Mouse (Mus musculus): ENCODE results near the gene Yipf4. TPM values are rescaled to one million over a fixed set of nuclear protein-coding genes. Genes with fewer than 3 reads are reported as not detected.

Gene Yipf4
- total RNA-seq (2021): 10 to 100 TPM; 65.9 to 71.1 TPM
- 14.6 and 30.2 TPM in 2 replicates for polyA plus RNA-seq (2012; rRNA removed)
- long read RNA-seq, transcript Yipf4-201 (6 exons, 2,133 nt): major isoform, 58 of 60 reads
- long read RNA-seq, partial matches to known transcripts: 1 of 60 reads
- long read RNA-seq, other reads (novel, unspliced or antisense): 1 of 60 reads

DNA sequence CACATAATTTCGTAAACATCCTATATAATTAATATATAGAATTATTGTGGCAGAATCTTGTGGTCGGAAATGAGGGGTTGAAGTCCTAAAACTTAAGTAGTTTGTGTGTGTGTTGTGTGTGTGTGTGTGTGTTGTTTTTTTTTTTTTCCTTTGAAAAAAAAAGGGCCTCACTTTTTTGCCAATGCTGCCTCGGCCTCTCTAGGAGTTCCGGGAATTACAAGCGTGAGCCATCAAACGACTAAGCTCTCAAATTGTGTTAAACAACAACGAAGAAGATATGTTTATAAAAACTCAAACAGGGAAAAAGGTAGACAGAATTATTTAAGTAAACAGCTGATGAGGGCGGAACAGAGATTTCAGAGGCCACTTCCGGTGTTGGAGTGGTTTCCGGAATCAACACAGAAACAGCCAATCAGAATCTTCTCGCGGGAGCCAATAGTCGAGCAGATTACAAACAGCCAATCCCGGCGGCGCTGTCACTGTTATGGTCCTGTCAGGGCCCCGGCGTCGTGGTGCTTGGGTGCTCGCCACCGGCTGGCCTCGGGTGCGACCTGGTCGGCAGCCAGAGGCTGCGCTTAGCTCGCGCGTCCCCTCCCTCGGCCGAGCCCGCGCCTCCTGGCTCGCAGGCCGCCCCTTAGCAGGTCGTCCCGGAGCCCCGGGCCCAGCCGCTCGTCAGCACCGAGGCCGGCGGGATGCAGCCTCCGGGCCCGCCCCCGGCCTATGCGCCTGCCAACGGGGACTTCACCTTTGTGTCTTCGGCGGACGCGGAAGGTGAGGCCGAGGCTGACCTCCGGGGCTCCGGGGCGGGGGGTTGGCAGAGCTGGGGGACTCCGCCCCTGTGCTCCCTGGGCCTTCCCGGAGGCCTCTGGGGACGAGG lies at the start of gene Yipf4:
Yipf4 (plus strand) TSS at position 470 of the 877 bp plus-strand sequence.
- H3K9ac ChIP-seq (ENCODE audit: low read depth, low read length): peak within 1 kb of the TSS; percentile 93
- intact Hi-C loops (cut with DNase I): loop anchor here (1.0 kb wide), 1 partner anchor 38 kb away; no protein-coding TSS in a partner anchor
- no peaks in the 10 kb centered on the region for H3K27me3 ChIP-seq (ENCODE audit: control insufficient read depth, insufficient read depth, low read length)
- TF ChIP-seq EP300 (IDR thresholded peaks at IDR 0.05; ENCODE audit: insufficient read depth, low read depth, low read length) (0 out of 2 replicates have a peak, but pooled peaks have one; percentile 38), CTCF (IDR thresholded peaks at IDR 0.05) (no peak), POLR2A (IDR thresholded peaks at IDR 0.05; ENCODE audit: insufficient read depth, low read depth, low read length) (peak; percentile 79)
- DNase-seq: peak; percentile 98 to 99
- H3K4me1 ChIP-seq (ENCODE audit: control insufficient read depth, insufficient read depth, low read length): no peaks in the 10 kb centered on the region
- 4% methylated on average over 58 of the region's 58 CpGs for WGBS
- peaks cover 11% of the 10 kb centered on the region for H3K36me3 ChIP-seq (ENCODE audit: control insufficient read depth, insufficient read depth, low read length)
- peak within 1 kb of the TSS; percentile 90 for H3K27ac ChIP-seq
- peak within 1 kb of the TSS; percentile 70 for H3K4me3 ChIP-seq
- H3K79me2 ChIP-seq (replicated peaks; ENCODE audit: control insufficient read depth, insufficient read depth, low read length): no peaks in the 10 kb centered on the region

DNA sequence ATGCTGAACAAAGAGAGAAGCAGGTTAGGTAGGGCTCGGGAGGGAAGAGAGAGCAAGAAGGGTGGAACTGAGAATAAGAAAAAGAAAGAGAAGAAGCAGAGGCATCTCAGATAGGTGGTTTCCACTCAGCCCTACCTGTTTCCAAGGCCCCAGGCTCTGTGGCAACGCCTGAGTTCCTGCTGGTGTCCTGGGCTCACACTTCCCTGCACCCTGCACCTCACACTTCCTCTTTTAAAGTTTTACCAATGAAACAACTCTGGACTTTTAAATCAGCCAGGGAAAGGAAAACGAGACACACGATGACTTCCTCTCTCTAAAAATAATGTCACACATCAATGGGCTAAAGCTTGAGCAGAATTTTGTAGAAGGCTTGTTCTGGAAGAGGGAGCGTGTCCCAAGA lies 48.8 kb upstream of the Yipf4 start:
- H3K27me3 ChIP-seq (ENCODE audit: control insufficient read depth, insufficient read depth, low read length): no peaks in the 10 kb centered on the region
- no peaks in the 10 kb centered on the region for H3K79me2 ChIP-seq (replicated peaks; ENCODE audit: control insufficient read depth, insufficient read depth, low read length)
- 52% methylated on average over 5 of the region's 5 CpGs for WGBS
- no peak overlapping the region for H3K27ac ChIP-seq
- TF ChIP-seq POLR2A (IDR thresholded peaks at IDR 0.05; ENCODE audit: insufficient read depth, low read depth, low read length): no peak
- TF ChIP-seq CTCF (IDR thresholded peaks at IDR 0.05): no peak
- no peak for TF ChIP-seq EP300 (IDR thresholded peaks at IDR 0.05; ENCODE audit: insufficient read depth, low read depth, low read length)
- no peaks in the 10 kb centered on the region for H3K4me1 ChIP-seq (ENCODE audit: control insufficient read depth, insufficient read depth, low read length)
- no peak overlapping the region for H3K9ac ChIP-seq (ENCODE audit: low read depth, low read length)
- intact Hi-C loops (cut with DNase I): no loop called here
- H3K36me3 ChIP-seq (ENCODE audit: control insufficient read depth, insufficient read depth, low read length): no peaks in the 10 kb centered on the region
- DNase-seq: no peak
- H3K4me3 ChIP-seq: no peak overlapping the region

DNA sequence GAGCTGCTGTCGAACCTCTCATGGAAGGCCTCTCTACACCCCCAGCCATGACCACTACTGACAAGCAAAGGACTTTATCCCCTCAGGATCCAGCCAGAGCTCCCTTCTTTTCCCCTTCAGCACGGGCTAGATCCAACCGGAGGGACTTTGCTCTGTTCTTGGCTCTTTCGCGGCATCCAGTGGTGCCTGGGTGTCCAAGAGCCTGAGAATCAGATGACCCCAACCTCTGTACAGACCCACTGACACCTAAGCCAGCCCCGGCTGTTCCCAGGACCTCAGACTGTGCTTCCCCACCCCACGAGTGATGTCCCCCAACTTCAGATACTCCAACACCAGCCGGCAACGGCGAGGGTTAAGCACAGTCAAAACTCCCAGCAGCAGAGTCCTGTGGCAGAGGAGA lies 39.5 kb upstream of the Yipf4 start:
- intact Hi-C loops (cut with DNase I): no loop called here
- no peak for DNase-seq
- Histone ChIP-seq H3K79me2 (replicated peaks; ENCODE audit: control insufficient read depth, insufficient read depth, low read length) (no peaks in the 10 kb centered on the region), H3K4me1 (ENCODE audit: control insufficient read depth, insufficient read depth, low read length) (no peaks in the 10 kb centered on the region), H3K9ac (ENCODE audit: low read depth, low read length) (no peak overlapping the region), H3K27me3 (ENCODE audit: control insufficient read depth, insufficient read depth, low read length) (no peaks in the 10 kb centered on the region), H3K4me3 (no peak overlapping the region), H3K36me3 (ENCODE audit: control insufficient read depth, insufficient read depth, low read length) (no peaks in the 10 kb centered on the region), H3K27ac (no peak overlapping the region)
- TF ChIP-seq POLR2A (IDR thresholded peaks at IDR 0.05; ENCODE audit: insufficient read depth, low read depth, low read length) (no peak), CTCF (IDR thresholded peaks at IDR 0.05) (no peak), EP300 (IDR thresholded peaks at IDR 0.05; ENCODE audit: insufficient read depth, low read depth, low read length) (no peak)
- WGBS: 83% methylated on average over 10 of the region's 10 CpGs

DNA sequence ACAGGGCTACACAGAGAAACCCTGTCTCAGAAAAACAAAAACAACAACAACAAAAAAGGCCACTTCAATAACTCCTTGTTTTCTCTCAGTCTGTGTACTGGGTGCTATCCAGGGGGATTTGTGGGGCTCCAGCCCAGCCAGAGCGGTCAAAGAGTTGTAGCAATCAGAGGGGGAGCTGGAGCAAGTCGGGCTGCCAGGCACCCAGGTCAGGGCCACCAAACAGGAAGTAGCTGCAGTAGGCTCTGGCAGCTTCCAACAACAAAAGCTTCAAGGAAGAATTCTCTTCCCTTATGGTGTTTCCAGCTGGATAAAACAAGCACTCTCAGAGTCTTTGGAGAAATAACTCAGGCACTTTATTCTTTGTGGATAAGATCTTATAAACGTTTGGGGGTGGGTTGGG lies 35.4 kb upstream of the Yipf4 start:
- no peak for TF ChIP-seq EP300 (IDR thresholded peaks at IDR 0.05; ENCODE audit: insufficient read depth, low read depth, low read length)
- no peak for TF ChIP-seq CTCF (IDR thresholded peaks at IDR 0.05)
- TF ChIP-seq POLR2A (IDR thresholded peaks at IDR 0.05; ENCODE audit: insufficient read depth, low read depth, low read length): no peak
- no peak for DNase-seq
- Histone ChIP-seq H3K9ac (ENCODE audit: low read depth, low read length) (no peak overlapping the region), H3K4me3 (no peak overlapping the region), H3K27me3 (ENCODE audit: control insufficient read depth, insufficient read depth, low read length) (no peaks in the 10 kb centered on the region), H3K4me1 (ENCODE audit: control insufficient read depth, insufficient read depth, low read length) (no peaks in the 10 kb centered on the region), H3K79me2 (replicated peaks; ENCODE audit: control insufficient read depth, insufficient read depth, low read length) (no peaks in the 10 kb centered on the region), H3K27ac (no peak overlapping the region), H3K36me3 (ENCODE audit: control insufficient read depth, insufficient read depth, low read length) (no peaks in the 10 kb centered on the region)
- intact Hi-C loops (cut with DNase I): no loop called here
- WGBS: 44% methylated on average over 3 of the region's 3 CpGs

DNA sequence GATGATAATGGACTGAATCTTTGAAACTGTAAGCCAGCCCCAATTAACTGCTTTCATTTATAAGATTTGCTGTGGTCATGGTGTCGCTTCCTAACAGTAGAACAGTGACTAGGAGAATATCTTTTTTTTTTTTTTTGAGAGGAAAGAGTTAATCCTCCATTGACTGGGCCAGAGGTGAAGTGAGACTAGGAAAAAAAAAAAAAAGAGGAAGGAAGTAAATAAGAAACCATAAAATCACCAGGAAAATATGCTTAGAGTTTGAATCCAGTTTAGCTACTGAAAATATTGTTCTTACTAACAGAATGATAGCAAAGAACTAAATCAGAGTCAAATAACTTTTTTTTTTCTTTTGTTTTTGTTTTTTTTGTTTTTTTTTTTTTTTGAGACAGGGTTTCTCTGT lies 34.6 kb upstream of the Yipf4 start:
- Histone ChIP-seq H3K27me3 (ENCODE audit: control insufficient read depth, insufficient read depth, low read length) (no peaks in the 10 kb centered on the region), H3K79me2 (replicated peaks; ENCODE audit: control insufficient read depth, insufficient read depth, low read length) (no peaks in the 10 kb centered on the region), H3K27ac (no peak overlapping the region), H3K9ac (ENCODE audit: low read depth, low read length) (no peak overlapping the region), H3K4me1 (ENCODE audit: control insufficient read depth, insufficient read depth, low read length) (no peaks in the 10 kb centered on the region), H3K4me3 (no peak overlapping the region), H3K36me3 (ENCODE audit: control insufficient read depth, insufficient read depth, low read length) (no peaks in the 10 kb centered on the region)
- 94% methylated on average over 1 of the region's 1 CpGs for WGBS
- DNase-seq: no peak
- intact Hi-C loops (cut with DNase I): no loop called here
- no peak for TF ChIP-seq EP300 (IDR thresholded peaks at IDR 0.05; ENCODE audit: insufficient read depth, low read depth, low read length)
- no peak for TF ChIP-seq CTCF (IDR thresholded peaks at IDR 0.05)
- TF ChIP-seq POLR2A (IDR thresholded peaks at IDR 0.05; ENCODE audit: insufficient read depth, low read depth, low read length): no peak

DNA sequence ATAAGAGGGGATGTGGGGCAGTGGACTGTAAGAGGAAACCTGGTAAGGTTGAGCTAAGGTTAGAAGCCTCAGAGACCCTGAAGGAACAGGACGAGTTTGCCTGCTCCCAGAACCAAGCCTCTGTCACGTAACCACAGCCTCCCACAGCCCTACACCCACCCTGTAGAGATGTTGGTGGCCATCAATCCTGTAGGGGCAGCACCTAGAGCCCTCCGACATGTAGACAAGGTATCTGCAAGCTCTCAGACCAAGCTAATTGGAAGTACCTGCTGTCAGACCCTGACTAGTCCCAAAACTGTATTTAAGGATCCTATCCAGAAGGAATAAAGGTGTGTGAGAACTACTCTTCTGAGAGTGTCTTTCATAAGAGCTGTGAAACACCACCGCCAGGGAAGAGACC lies 33.9 kb upstream of the Yipf4 start:
- H3K36me3 ChIP-seq (ENCODE audit: control insufficient read depth, insufficient read depth, low read length): no peaks in the 10 kb centered on the region
- H3K27ac ChIP-seq: no peak overlapping the region
- no peaks in the 10 kb centered on the region for H3K4me1 ChIP-seq (ENCODE audit: control insufficient read depth, insufficient read depth, low read length)
- intact Hi-C loops (cut with DNase I): no loop called here
- DNase-seq: no peak
- no peak overlapping the region for H3K9ac ChIP-seq (ENCODE audit: low read depth, low read length)
- H3K27me3 ChIP-seq (ENCODE audit: control insufficient read depth, insufficient read depth, low read length): no peaks in the 10 kb centered on the region
- H3K79me2 ChIP-seq (replicated peaks; ENCODE audit: control insufficient read depth, insufficient read depth, low read length): no peaks in the 10 kb centered on the region
- 85% methylated on average over 4 of the region's 4 CpGs for WGBS
- H3K4me3 ChIP-seq: no peak overlapping the region
- TF ChIP-seq EP300 (IDR thresholded peaks at IDR 0.05; ENCODE audit: insufficient read depth, low read depth, low read length) (no peak), POLR2A (IDR thresholded peaks at IDR 0.05; ENCODE audit: insufficient read depth, low read depth, low read length) (no peak), CTCF (IDR thresholded peaks at IDR 0.05) (no peak)

All from heart, adult 2 months (tissue).